Mouse (Mus musculus) kidney, adult 2 months (tissue): ENCODE measurements around the gene E4f1. TPM values are rescaled to one million over a fixed set of nuclear protein-coding genes. Genes with fewer than 3 reads are reported as not detected.
"Not testable (repeated sequence)": the region's sequence is repeated elsewhere in the genome, so short reads cannot be mapped to it uniquely, and the experiment has no call there.

ENCODE experiments used
- DNase-seq: peaks from one replicate; pipeline ENCODE4 v3.0.0; 2021
- H3K27ac ChIP-seq: fragments of 200-500 bp; 2 replicates; pipeline ENCODE4 v1.5.1; 2012; ENCODE audit warnings: low read depth, low read length, control low read depth, inconsistent platforms; ENCODE audit not compliant: insufficient read depth
- H3K27me3 ChIP-seq: fragments of 200-500 bp; replicated peaks from 2 replicates; pipeline ENCODE4 v1.6.1; 2012; ENCODE audit warnings: mild to moderate bottlenecking, moderate library complexity, low read length, inconsistent platforms; ENCODE audit not compliant: control insufficient read depth, insufficient read depth
- H3K36me3 ChIP-seq: fragments of 200-500 bp; 2 replicates; pipeline ENCODE4 v1.6.1; 2012; ENCODE audit warnings: mild to moderate bottlenecking, moderate library complexity, low read length, inconsistent platforms; ENCODE audit not compliant: control insufficient read depth, insufficient read depth
- H3K4me1 ChIP-seq: fragments of 200-500 bp; 2 replicates; pipeline ENCODE4 v1.6.1; 2011; ENCODE audit warnings: low read length; ENCODE audit not compliant: control insufficient read depth, insufficient read depth
- H3K4me3 ChIP-seq: fragments of 200-500 bp; 2 replicates; pipeline ENCODE4 v1.5.1; 2011; ENCODE audit warnings: mild to moderate bottlenecking, low read depth, low read length, control low read depth; ENCODE audit not compliant: insufficient read depth
- CTCF ChIP-seq: fragments of 200-500 bp; conservative IDR thresholded peaks from 2 replicates; pipeline ENCODE4 v1.5.1; 2011; ENCODE audit warnings: low read depth, mild to moderate bottlenecking, control low read depth, low read length, moderate library complexity, mixed read lengths; ENCODE audit not compliant: insufficient read depth, insufficient read length
- POLR2A ChIP-seq: fragments of 200-500 bp; IDR thresholded peaks from one replicate; pipeline ENCODE4 v1.6.1; 2011; ENCODE audit warnings: low read depth, low read length, control low read depth
- WGBS: fragments of 180-500 bp; shearing (Covaris S2); methylation state at CpG from one replicate; pipeline ENCODE4 v1.1.7; 2018; 5-methylcytosine and 5-hydroxymethylcytosine counted together
- polyA plus RNA-seq: library from polyadenylated mRNA; depleted of rRNA; stranded (reverse); fragments of >200 nt; gene quantifications from 2 replicates; pipeline ENCODE4 v1.2.3, GENCODE M21; 2012

The E4f1 gene
- polyA plus RNA-seq, 1 experiment: 63.7 TPM

DNA sequence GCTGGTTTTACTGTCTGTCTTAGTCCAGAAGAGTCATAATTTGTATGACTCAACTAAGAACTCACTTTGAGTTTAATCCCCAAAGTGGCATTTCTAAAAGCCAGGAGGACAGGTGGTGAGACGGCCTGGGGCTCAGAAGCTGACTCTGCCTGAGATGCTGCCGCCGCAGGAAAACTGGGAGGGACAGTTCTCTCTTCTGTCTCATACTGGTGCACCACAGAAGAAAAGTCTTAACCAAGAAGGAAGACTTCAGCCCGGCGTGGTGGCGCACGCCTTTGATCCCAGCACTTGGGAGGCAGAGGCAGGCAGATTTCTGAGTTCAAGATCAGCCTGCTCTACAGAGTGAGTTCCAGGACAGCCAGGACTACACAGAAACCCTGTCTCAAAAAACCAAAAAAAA lies 44.2 kb downstream of the E4f1 start:
- 91% methylated on average over 7 of the region's 7 CpGs for WGBS
- no peak for TF ChIP-seq POLR2A
- TF ChIP-seq CTCF: no peak
- Histone ChIP-seq H3K4me3 (no peak overlapping the region), H3K36me3 (peaks cover 3% of the 10 kb centered on the region; the same call in 1 of the 2 replicates), H3K27me3 (no peaks in the 10 kb centered on the region), H3K27ac (peak overlapping the region; percentile 37), H3K4me1 (peaks cover 13% of the 10 kb centered on the region; the same call in 1 of the 2 replicates)
- no peak for DNase-seq

DNA sequence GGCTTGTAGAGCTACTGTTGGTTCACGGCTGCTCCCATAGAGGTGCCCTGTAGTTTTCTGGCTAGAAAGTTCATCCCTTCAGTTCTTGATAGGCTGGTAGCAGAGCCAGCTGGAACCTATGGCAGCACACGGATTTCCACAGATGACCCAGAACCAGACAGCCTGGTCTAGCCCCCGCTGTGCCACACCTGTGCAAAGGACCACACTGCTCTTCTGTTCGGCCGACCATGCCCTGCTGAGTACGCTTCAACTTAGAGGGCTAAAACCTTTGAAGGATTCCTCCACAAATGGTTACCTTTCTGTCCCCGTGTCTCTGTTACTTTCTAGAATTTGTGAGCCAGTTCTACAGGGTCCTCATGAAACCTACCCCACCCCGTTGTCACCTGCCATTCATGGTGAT lies 44.8 kb downstream of the E4f1 start:
- H3K27ac ChIP-seq, H3K27me3 ChIP-seq, DNase-seq, H3K4me3 ChIP-seq, H3K36me3 ChIP-seq: not testable (repeated sequence)
- peaks cover 13% of the 10 kb centered on the region; the same call in 1 of the 2 replicates for H3K4me1 ChIP-seq
- 94% methylated on average over 6 of the region's 8 CpGs for WGBS

DNA sequence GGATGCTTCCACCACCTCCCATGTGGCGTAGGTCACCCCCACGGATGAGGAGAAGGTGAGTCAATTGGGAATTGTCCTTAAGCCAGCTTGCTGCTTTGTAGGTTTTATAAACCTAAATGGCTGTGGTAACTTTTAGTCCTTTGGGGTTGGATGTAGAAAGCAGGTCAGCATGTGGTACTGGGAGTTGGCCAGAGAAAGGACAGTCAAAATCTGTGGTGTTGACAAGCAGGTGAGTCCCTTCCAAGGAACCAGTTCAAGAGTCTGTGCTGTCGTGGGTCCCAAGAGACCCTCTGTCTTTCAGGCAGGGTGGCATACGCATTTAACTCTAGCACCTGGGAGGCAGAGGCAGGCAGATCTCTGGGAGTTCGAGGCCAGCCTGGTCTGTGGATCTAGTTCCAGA lies 45.6 kb downstream of the E4f1 start:
- TF ChIP-seq POLR2A (no peak), CTCF (no peak)
- Histone ChIP-seq H3K36me3 (peaks cover 5% of the 10 kb centered on the region), H3K27me3 (no peaks in the 10 kb centered on the region), H3K27ac (no peak overlapping the region), H3K4me1 (peaks cover 11% of the 10 kb centered on the region; the same call in 1 of the 2 replicates), H3K4me3 (no peak overlapping the region)
- no peak for DNase-seq
- WGBS: 91% methylated on average over 5 of the region's 5 CpGs

DNA sequence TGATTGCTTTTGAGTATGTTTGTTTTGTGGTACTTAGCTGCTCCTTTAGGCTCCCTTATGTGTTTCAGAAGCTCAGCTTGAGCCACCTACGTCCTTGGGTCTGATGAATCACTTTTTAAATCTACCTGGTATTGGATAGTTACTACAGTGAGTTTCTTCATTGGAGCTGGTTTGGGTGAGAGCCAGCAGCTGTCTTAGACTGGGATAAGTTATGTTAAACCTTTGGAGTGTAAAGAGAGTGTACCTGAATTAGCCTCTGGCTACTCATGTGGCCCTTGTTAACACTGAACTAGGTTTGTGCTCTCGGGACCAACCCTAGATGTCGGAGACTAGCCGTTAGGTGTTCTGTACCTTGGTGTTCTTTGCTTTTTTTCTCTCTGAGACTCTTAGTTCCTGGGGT lies 47.0 kb downstream of the E4f1 start:
- no peak overlapping the region for H3K4me3 ChIP-seq
- 77% methylated on average over 4 of the region's 4 CpGs for WGBS
- no peak overlapping the region for H3K27ac ChIP-seq
- H3K36me3 ChIP-seq: peaks cover 5% of the 10 kb centered on the region
- no peaks in the 10 kb centered on the region for H3K27me3 ChIP-seq
- TF ChIP-seq CTCF (no peak), POLR2A (no peak)
- no peak for DNase-seq
- H3K4me1 ChIP-seq: peaks cover 3% of the 10 kb centered on the region; the same call in 1 of the 2 replicates

DNA sequence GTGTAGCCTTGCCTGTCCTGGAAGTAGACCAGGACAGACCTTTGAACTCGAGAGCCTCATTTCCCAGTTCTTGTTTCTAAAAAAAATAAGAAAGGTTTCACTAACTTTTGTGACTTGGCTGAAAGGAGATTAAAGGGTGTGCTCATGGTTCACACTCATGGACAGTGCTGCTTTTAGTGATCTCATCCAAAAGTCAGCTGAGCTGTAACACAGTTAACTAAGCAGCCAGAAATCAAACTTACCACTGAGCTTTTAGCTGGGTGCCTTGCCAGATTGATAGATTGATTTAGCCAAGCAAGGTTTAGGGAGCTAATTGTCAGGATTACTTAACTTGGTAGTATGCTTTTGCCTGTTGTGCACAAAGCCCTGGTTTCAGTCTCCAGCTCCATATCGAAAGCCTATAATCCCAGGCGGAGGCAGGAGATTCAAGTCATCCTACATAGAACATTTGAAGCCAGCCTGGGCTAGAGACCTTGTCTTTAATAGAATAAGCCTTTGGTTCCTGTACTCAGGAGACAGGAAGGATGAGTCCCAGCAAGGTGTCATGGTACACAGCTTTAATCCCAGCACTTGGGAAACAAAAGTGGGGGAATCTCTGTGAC lies 54.0 kb downstream of the E4f1 start:
- no peak overlapping the region for H3K27ac ChIP-seq
- 67% methylated on average over 3 of the region's 3 CpGs for WGBS

DNA sequence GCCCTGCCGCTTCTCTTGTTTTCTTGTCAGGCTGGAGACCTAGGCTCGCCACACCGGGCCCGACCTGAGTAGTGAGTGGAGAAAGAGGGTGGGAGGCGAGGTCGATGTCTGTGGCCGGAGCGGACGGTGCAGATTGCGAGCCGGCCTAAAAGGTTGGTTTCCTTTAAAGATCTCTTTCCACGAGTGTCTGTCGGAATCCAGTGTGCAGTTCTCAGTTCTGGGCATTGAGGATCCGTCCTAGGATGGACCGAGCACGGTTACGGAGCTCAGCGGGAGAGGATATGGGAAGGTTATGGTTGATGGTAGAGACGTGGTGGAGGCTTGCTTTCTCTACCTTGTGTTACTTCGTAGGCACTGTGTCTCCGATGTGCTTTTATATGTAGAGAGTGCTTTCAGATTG lies 55.1 kb downstream of the E4f1 start:
- no peak for TF ChIP-seq POLR2A
- no peak for TF ChIP-seq CTCF
- H3K27me3 ChIP-seq: no peaks in the 10 kb centered on the region
- H3K27ac ChIP-seq: peak overlapping the region; percentile 73; the same call in 1 of the 2 replicates
- H3K4me1 ChIP-seq: peaks cover 13% of the 10 kb centered on the region; the same call in 1 of the 2 replicates
- no peak for DNase-seq
- peaks cover 2% of the 10 kb centered on the region for H3K36me3 ChIP-seq
- peak overlapping the region; percentile 75 for H3K4me3 ChIP-seq
- WGBS: under 1% methylated on average over 21 of the region's 21 CpGs

More for the DNA sequence above, 54.0 kb downstream of the E4f1 start:
- TF ChIP-seq CTCF (no peak), POLR2A (no peak)
- no peak overlapping the region for H3K4me3 ChIP-seq
- peaks cover 13% of the 10 kb centered on the region; the same call in 1 of the 2 replicates for H3K4me1 ChIP-seq
- H3K36me3 ChIP-seq: peaks cover 3% of the 10 kb centered on the region
- peak; percentile 30 for DNase-seq
- H3K27me3 ChIP-seq: no peaks in the 10 kb centered on the region

DNA sequence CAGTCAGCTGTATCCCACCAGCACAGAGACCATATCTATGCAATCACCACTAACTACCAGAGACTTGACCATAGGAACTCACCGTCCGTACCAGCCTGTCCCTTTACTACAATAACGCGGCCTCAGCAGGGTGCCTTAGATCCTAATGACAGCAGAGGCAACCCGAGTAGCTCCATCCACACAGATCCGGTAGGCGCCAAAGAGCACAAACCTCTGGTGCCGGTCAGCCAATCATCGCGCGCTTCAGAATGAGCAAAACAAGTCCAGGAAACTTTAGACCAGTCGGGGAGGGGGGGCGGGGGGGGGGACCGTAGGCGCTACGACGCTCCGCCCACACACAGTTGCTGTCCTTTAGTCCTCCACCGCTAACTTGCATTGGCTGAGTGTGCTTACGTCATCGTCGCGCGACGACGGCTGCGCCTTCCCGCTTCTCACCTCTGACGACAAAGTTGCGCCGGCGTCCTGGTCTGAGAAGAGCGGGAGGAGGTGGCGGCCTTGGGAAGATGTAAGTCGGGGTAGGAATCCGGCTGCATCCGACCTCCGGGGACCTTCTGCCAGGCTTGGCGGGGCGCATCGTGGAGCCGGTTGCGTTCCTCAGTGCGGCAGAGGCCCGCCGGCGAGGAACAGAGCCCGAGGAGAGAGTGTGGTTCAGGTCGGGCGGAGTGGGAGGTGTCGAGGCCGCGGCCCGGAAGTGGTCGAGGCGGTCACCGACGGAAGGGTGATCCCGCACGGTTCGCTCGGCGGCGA lies 55.7 kb downstream of the E4f1 start, which contains the start of gene Rnps1:
Gene Rnps1 (plus strand): TSS at position 336 of the 747 bp plus-strand sequence.
- Histone ChIP-seq H3K27ac (peak within 1 kb of the TSS; percentile 73), H3K4me1 (peaks cover 13% of the 10 kb centered on the region; the same call in 1 of the 2 replicates), H3K27me3 (no peaks in the 10 kb centered on the region), H3K36me3 (no peaks in the 10 kb centered on the region; the same call in 1 of the 2 replicates), H3K4me3 (peak within 1 kb of the TSS; percentile 75)
- WGBS: under 1% methylated on average over 64 of the region's 64 CpGs
- peak; percentile 97 for DNase-seq
- TF ChIP-seq CTCF (no peak), POLR2A (peak; percentile 46)
